Mouse (Mus musculus) adrenal gland, adult 2 months (tissue): ENCODE results near the gene Nrp2. TPM values are rescaled to one million over a fixed set of nuclear protein-coding genes. Genes with fewer than 3 reads are reported as not detected.

Experiments used
- DNase-seq: peaks from one replicate; pipeline ENCODE4 v3.0.0; 2021
- long read RNA-seq: library from polyadenylated mRNA; stranded (forward); transcript quantifications from one replicate; pipeline ENCODE4 v2.0.0, GENCODE M21; 2021
- polyA plus RNA-seq: library from polyadenylated mRNA; depleted of rRNA; stranded (reverse); fragments of >200 nt; gene quantifications from 2 replicates; pipeline ENCODE4 v1.2.3, GENCODE M21; 2012; rRNA removed
- total RNA-seq, 2 experiments: library from RNA; stranded (reverse); gene quantifications; 2 replicates each; pipeline ENCODE4 v1.2.3; 2021

Gene Nrp2
- total RNA-seq (10 to 100 TPM; 32.1 to 46.3 TPM), polyA plus RNA-seq (16.4 and 16.6 TPM in 2 replicates)
- long read RNA-seq, full-length matches to known transcripts: 1 of 5 reads
- long read RNA-seq, partial matches to known transcripts: 1 of 5 reads
- long read RNA-seq, other reads (novel, unspliced or antisense): 3 of 5 reads

DNA sequence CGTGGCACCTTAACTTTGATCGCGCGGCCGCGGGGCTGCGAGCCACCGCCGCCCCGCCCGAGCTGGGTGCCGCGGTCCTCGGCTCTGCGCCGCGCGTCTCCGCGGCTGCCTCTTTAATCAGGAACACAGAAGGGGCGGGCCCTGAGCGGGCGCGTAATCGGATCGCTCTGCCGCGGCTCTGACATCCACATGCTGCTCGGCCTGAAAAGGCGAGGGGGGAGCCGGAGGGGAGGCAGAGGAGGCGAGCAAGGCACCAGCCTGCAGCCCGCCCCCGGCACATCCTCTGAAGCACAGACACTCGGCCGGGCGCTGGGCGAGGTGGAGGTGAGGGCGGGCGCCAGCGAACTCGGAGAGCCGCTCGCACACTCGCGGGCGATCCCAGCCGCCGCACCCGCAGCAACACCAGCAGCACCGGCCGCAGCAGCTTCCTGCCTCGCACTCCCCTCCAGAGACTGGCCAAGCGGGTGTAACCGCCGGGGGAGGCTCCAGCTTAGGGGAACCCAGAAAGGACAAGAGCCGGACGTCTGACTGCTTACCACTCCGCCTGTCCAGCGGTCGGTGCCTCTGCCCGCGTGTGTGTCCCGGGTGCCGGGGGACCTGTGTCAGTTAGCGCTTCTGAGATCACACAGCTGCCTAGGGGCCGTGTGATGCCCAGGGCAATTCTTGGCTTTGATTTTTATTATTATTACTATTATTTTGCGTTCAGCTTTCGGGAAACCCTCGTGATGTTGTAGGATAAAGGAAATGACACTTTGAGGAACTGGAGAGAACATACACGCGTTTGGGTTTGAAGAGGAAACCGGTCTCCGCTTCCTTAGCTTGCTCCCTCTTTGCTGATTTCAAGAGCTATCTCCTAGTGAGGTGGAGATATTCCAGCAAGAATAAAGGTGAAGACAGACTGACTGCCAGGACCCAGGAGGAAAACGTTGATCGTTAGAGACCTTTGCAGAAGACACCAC is at the start of gene Nrp2:
Gene Nrp2 (plus strand): TSS at position 128 of the 959 bp plus-strand sequence.
- peak; percentile 94 for DNase-seq

DNA sequence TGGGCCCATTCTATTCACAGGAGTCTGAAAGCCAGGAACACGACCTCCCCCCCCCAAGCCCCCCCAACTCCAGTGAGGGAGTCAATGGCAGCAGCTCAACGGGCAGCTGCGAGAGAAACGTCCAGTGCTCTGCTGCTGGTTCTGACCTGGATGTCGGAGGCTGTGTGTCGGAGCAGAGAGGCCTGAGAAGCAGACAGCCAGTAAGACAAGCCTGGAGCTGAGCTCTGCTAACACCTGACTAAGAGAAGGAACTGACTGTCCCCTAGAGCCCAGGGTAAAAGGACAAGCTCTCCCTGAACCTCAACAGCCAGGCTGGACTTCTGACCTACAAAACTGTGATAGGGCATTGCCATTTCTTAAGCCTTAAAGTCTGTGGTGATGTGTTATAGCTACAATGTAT is 48.6 kb upstream of the Nrp2 start:
- DNase-seq: no peak

DNA sequence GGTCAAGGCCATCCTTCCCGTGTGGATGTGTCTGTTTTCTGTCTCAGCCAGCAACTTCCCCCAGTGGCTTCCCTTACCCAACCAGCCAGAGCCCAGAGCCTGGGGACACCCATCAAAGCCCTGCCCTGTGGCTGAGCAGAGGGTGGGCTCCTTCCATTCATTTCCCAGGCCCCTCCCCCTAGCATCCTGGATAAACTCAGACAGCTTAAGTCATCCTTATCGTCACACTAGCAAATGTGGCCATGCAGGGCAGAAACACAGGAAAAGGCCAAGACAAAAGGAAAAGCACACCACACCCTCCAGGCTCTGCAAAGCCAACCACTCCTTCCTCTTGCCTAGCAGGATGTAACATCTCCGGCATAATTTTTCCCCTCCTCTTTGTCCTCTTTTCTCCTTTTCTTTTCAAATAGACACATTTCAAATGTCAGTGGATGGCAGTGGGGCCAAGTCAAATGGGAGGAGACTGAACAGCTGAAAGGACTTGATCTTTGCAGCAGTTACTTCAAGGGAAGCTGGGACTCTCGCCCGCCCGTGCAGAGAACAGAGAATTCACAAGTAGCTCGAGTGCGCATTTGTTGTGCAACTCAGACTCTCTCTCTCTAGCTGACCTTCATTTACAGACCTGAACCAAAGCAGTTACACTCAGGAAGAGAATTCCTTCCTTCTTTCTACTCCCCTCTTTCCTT is 38.0 kb upstream of the Nrp2 start:
- peak; percentile 59 for DNase-seq

DNA sequence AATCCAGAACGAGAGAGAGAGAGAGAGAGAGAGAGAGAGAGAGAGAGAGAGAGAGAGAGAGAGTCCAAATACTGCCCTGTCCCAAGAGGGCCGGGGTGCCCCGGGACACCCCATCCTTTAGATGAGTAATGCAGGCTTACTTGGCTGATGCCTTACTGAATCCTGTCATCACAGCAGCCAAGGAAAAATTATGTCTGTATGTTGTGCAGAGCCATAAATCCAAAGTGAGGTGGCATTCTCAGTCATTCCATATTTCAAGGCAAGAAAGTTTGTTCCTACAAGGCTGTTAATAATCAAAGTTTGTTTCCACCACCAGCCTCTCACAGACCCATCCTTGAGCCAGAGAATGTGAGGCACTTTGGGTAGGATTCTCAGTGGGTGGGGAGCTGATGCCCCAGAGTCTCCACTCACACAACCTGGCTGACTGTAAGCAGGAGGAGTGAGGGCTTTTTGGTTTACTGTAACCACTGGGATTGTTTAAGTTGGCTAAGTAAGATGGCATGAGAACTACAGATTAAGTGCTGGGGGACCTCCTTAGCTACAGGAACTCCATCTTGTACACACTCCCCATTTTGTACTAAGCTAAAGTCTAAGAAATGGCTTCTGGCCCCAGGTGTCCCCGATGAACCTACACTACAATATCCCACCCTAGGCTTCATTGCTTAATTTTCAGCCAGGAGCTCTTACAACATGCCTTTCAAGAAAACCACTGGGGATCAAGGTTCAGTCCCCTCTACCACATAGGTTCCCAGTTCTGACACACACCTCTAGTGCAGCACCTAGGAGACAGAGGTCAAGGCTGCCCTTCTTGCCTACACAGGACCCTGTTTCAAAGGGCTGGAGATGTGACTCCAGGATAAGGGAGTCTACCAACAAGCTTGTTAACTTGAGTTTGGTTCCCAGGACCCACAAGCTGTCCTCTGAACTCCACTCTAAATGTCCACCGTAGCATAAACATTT is 37.0 kb upstream of the Nrp2 start:
- DNase-seq: peak; percentile 17

DNA sequence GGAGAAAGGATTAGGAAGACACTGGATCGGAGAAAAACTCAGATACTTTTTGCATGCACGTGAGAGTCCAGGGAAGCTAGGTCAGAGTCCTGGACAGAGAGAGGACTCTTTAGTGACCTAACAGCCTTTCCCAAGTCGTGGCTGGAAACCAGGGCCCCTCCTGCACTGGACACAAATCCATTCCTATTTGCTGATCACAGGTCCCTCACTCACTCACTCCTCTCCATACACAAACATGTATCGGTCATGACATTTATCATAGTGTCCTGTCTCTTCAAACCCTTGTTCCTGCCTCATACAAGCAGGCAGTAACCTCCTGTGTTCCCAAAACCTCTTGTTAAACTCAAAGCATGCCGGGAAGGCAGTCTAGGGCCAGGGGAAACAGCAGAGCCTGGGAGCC is 36.3 kb upstream of the Nrp2 start:
- DNase-seq: no peak

DNA sequence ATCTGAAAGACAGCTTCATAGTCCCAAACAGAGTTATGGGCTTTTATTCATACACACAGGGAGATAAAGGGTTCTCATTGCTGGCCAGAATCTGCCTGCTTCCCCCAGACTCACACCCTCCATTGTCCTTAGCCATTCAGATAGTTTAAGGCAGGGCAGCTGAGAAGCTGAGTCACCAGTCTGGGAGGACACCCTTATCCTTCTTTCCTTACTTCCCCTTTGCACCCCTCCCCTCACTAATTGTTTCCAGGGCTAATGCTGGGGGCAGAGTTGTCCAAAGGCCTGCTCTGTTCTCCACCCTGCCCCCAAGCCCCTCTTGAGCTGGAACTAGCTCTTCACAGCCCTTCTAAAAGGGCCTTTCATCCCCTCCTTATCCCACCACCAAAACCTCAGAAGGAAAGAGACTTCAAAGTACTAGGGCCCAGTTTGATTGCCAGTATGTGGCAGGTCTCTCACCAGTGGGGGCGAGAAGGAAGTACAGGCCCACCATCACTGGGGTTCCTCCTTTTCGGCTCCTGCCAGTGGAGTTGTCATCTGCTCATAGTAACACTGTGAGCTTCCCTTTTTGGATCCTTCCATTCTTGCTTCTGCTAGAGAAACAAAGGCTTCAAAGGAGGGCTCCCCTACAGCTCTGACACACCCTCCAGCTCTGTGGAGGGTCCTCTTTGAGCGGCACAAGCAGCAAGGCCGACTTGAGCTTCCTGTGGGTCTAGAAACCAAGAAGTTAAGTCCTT is 24.3 kb upstream of the Nrp2 start:
- no peak for DNase-seq

DNA sequence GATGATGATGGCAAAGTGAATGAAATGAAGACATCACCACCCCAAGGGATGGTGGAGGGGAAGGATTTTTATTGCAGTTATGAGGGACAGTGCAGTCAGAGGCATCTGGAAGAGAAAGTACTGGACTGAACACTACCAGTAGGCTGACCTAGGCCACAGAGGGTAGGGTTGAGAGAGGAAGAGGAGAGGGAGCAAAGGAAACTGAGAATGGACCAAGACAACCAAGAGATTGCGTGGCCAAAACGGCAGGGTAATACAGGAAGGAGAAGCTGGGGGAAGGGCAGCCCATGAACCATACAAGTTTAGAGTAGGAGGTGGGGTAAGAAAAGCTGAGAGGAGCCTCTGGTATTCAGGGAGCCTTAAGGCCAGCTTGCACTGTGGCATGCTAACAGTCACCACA is 23.6 kb upstream of the Nrp2 start:
- no peak for DNase-seq

DNA sequence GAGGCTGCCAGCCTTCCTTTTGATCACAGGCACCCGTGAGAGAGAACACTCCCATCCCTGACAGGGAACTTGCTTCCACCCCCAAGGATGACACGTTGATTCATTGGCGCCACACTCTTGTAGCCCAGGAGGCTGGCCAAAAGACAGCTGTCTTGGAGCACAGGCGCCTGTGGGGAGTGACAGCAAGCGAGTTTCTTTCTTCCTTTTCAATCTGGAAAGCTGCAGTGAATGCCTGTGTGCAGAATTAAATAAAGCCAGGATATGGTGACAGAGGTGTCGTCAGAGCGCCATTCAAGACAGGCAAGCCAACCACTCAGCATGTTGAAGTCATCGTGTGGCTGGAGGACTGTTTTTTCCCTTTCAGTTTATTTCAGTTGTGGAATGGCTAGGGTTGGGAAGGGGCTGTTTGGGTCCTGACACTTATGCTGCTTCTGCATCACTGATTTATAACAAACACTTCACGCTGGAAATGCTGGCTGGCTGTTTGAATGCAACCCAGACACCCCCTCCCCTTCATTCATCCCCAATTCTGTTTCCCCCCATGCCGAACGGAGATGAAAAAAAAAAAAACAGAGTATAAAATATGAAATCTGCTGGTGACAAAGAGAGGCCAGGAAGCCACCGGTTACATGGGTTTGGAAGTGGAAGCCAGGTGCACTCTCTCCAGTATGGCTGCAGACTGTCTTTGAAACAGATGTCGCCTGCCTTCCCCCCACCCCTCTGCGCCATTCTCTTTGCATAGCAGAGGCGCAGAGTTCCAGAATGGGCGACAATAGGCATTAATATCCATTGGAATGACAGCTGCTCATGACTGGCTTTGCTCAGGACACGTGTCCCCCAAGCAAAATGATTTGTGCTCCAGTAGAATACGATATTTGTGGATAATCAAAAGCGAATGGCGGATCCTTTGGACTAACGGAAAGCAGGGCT is 20.4 kb upstream of the Nrp2 start:
- DNase-seq: no peak

DNA sequence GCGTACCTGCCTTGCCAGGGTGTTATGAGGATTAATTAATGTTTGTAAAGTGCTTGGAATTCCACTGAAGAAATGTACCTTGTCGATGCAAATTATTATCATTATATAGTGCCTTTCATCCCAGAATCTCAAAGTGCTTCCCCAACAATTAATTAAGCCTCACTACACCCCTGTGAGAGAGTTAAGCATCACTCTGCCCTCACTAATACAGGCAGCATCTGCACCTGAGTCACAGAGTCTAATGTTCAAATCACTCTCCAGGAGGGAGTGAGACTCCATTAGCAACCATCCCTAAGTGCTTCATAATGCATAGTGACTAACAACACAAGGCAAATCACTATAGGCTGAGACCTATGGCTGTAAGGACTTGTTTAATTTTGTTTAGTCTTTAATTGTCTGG is 19.6 kb upstream of the Nrp2 start:
- DNase-seq: no peak

DNA sequence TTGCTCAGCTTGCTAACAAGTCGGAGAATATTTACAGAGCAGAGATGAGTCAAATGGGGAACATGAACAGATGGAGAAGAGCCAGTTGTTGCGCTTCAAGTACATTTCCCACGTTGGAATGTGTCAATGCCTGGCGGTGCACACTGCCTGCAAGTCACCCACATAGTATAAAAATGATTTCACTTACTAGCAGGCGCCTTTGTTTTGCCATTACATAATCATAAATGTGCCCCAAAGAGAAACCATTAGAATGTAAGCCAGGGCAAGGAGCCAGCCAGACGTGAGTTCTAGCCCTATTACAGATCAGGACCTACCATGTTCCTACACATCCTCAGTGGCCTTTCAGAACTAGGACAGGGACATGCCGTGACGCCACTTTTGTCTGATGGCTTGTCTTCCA is 15.6 kb upstream of the Nrp2 start:
- DNase-seq: no peak

DNA sequence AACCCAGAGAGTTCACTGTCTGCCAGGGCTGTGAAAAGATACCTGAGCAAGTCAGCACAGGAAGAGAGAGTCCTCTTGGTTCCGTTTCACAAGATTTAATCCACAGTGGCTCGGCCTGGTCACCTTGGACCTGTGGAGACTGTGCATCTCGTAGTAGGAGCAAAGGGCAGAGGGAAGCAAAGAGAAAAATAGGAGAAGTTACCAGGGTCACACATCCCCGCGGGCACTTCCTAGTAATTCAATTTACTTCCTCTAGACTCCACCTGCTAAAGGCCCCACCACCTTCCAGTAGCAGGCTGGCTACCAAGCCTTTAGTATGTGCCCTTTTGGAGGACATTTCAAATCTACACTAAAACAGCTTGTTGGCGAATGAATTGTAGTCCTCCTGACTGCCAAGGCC is 11.9 kb upstream of the Nrp2 start:
- no peak for DNase-seq

DNA sequence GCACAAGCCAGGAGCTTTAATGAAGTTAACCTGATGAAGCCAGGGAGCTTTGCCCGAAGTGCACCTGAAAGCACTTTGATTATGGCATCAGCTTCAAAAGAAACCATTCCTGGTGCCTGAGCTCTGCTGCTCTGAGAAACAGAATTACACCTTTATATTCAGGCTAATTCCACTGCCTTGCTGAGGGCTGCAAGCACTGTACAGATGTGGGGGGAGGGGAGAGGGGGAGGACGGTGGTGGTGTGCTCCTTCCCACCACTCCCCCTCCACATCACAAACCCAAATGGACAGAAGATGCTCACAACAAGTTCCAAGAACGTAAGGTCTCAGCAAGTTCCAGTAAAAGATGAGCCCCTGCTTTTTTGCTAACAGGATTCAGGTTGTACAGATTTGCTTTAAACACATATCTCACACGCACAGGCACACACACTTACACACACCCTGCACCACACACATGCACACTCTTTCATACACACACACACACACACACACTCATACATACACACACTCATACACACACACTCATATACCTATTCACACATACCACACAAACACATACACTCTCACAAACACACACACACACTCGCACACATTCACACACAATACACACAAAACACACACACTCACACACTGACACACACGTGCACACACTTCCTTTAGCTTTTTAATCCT is 6.6 kb upstream of the Nrp2 start:
- DNase-seq: no peak

DNA sequence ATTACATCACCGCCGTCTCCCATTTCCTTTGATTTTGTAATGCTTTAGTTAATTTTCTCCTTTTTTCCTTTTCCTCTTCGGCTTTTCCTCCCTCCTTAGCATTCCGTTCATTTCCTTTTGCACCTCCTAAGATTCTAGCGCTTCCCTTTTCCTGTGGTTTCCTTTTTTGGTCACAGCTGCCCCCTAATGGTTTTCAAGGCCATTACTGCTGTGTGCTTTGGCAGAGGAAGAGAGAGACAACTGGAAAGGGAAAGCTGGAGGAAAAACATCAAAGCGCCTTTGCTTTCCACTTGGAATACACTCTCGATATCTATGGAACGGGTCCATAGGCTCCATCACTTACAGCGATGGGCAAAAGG is 6.1 kb upstream of the Nrp2 start:
- DNase-seq: no peak

DNA sequence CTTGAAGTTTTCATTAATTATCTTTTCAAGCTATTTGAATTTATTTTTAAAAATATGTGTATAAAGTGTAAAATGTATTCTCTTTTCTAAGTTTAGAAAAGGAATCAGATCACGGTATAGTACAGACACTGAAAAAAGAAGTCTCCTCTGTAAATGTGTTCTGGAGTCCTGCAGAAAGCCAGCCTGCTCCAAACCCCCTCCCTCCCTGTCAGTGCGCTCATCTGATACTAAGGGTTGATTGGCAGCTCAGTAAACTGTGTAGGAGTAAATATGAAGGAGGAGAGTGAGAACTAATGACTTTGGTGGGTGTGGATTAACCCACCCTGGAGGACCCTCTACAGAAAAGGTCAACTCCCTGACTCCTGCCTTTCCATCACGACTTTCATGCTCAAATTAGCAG is 5.7 kb upstream of the Nrp2 start:
- no peak for DNase-seq

DNA sequence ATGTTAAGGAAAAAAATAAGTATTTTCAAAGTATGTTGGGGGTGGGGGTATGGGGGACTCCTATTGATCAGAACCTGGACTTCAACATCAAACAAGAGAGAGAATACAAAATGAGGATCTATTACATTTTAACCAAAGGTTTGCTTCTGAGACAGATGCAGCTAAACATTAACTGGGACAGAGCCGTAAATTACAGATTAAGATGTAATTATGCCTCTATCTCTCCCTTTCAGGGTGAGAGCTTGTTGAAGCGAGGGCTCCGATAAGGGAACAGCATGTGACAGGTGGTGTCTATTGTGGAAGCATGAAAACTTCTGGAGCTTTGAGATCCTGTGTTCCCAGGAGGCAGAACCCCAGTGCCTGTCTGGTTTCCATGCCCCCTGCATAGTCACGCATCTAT is 3.3 kb upstream of the Nrp2 start:
- no peak for DNase-seq

DNA sequence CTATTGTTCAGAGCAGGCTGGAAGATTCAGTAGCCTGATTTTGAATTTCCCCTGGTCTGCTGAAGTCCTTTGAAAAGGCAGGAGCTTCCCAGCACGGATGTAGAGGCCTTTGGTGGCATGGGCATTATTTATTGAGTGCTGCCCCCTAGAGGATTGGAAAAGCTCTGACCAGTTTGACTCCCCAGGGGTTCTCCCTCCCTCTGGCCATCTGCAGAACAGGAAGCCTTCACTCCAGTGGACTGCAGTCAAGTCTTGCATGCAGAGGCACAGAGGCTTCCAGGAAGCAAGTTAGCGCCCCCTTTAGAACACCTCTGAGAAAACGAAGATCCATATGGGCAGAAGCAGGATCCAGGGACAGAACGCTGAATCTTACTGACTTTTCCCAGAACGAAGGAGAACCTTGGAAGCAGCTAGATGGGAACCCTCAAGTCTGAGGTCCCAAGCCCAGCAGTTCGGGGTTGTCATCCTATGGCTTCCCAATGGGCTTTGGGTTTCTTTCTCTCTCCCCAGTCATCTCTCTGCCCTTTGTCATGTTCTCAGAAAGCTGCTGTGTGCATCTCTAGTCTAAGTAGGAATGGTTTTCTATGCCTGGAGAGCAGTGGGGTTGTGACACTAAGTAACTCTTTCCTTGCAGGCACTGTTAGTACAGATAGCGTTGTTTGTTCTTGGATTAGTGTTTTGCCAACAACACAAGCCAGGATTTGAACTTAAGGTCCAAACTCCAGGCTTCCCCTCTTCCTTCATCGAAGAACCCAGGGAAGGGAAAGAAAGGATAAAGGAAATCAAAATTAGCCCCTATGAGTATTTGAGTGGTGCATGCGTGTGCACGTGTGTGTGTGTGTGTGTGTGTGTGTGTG is 1.8 kb upstream of the Nrp2 start:
- DNase-seq: peak; percentile 90

DNA sequence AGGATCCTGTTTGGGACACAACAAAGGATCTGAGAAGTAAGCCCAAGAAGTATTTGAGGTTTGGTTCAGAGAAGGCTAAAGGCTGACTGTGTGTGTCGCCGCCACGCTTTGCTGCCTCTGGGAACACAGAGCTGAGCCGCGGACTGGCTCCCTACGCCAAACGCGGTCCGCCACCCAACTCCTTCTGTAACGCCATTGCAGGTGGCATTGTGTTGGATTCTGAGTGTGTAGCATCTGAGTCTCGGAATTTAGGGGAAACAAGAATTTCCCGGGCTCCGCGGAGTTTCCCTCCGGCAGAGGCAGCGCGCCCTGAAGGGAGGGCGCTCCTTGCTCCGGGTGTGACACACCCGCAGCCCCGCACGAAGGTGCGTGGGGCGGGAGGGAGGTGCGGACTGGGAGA is 342 bp upstream of the Nrp2 start:
- DNase-seq: no peak

DNA sequence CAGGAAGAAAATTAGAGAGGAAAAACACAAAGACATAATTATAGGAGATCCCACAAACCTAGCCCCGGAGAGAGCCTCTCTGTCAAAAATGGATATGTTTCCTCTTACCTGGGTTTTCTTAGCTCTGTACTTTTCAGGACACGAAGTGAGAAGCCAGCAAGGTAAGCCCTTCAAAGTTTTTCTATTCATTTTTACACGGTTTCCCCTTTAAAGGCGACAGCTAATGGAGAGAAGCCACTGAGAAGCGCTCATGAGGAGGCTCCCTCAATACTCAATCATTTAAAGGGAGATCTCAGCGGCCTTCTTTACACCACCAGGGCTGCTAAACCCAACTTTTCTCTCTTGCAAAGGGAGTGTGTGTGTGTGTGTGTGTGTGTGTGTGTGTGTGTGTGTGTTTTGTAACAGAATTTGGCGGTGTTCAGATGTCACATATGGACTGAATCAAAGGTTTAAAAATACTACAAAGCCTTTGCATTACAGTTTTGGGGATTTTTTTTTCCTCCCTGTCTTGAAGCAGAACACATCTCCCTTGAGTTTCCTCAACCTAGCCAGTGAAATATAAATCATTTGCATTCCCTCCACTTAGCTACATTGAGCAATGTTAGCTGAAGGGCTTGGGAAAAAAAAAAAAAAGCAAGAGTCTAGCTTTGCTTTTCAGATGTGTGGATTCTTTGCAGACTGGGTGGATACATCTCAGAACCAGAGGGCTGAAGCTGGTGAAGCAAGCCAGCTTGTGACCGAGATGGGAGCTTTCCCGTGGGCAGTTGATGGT is 1.2 kb downstream of the Nrp2 start:
- DNase-seq: no peak
